Mouse (Mus musculus): ENCODE measurements around the gene Tmem254a. TPM values are rescaled to one million over a fixed set of nuclear protein-coding genes. Genes with fewer than 3 reads are reported as not detected.
"Not testable (repeated sequence)": the region's sequence is repeated elsewhere in the genome, so short reads cannot be mapped to it uniquely, and the experiment has no call there.

The Tmem254a gene
- total RNA-seq (2017), result 2.8 to 14.1 TPM (median 6.1 TPM) in 3 replicates

GRCm38 (mm10) chr14:25927562-25927881 is at the start of gene Tmem254a:
Gene Tmem254a, minus strand, starts transcription at chr14:25927672.
- ATAC-seq (replicated peaks; ENCODE audit: insufficient number of reproducible peaks, low FRiP score, low TSS enrichment, poor library complexity, severe bottlenecking), result peak; percentile 67

GRCm38 (mm10) chr14:25957861-25958260 is 30.4 kb upstream of the Tmem254a start:
- not testable (repeated sequence) for ATAC-seq (replicated peaks; ENCODE audit: insufficient number of reproducible peaks, low FRiP score, low TSS enrichment, poor library complexity, severe bottlenecking)

DNA sequence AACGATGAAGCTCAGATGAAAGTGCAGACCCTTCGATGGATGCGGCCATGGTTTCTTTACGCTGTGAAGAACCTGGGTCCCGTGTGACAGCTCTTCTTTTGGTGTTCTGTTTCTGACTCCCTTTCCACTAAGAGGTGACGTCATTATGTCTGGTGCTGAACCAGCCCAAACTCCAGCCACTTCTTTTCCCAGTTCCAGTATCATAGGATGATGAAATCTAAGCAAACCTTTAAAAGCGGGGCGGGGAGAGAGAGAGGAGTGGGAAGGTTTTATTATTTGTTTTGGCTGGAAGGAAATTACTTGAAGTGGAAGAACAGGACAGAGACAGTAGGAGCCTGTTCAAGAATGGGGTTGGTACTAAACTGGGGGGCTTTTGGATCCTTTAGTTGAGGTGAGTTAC is 10.5 kb upstream of the Tmem254a start, which contains the start of gene Cphx1:
Gene Cphx1 (plus strand): TSS at position 301 of the 400 bp plus-strand sequence.
- not testable (repeated sequence) for ATAC-seq (replicated peaks; ENCODE audit: insufficient number of reproducible peaks, low FRiP score, low TSS enrichment, poor library complexity, severe bottlenecking)

GRCm38 (mm10) chr14:25936867-25937630 is 9.6 kb upstream of the Tmem254a start:
- not testable (repeated sequence) for ATAC-seq (replicated peaks; ENCODE audit: insufficient number of reproducible peaks, low FRiP score, low TSS enrichment, poor library complexity, severe bottlenecking)

DNA sequence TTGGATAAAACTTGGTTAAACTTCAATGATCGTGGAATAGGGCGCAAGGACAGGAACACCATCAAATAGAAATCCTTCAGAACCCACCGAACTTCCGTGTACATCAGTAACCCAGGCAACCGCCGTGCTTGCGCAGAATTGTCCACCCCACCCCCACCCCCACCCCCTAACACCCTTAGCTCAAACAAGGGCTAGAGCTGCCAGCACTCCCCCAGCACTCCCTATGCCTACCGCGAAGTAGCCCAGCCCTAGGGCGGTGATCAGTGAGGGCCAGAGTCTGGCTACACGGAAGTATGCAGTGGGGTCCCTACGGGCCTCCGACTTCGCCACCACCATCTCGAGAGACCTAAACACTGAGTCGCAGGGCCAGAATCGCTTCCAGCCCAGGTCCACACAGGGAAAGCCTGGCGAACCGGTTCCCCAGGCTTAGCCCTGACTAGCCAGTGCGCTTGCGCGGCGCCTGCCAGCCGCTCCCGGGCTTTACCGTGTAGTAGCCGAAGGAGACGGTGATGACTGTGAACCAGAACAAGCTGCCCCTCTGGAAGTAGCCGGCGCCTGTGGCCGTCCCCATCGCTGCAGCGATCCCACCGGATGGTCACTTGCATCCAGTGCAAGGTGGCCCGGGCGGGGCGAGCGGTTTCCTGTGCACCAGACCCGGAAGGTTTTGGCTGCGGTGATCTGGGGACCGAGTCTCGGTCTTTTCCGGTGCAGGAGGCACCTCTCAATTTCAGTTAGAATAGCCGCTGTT is 484 bp downstream of the Tmem254a start:
- ATAC-seq (replicated peaks; ENCODE audit: insufficient number of reproducible peaks, low FRiP score, low TSS enrichment, poor library complexity, severe bottlenecking), result peak; percentile 34

- ATAC-seq (replicated peaks; ENCODE audit: insufficient number of reproducible peaks, low FRiP score, low TSS enrichment, poor library complexity, severe bottlenecking), result not testable (repeated sequence)
Measured at GRCm38 (mm10) chr14:25918427-25919170, 8.9 kb downstream of the Tmem254a start.

GRCm38 (mm10) chr14:25908976-25909375 is 18.5 kb downstream of the Tmem254a start:
- not testable (repeated sequence) for ATAC-seq (replicated peaks; ENCODE audit: insufficient number of reproducible peaks, low FRiP score, low TSS enrichment, poor library complexity, severe bottlenecking)

GRCm38 (mm10) chr14:25907272-25907671 is 20.2 kb downstream of the Tmem254a start:
- ATAC-seq (replicated peaks; ENCODE audit: insufficient number of reproducible peaks, low FRiP score, low TSS enrichment, poor library complexity, severe bottlenecking), result 0 out of 2 replicates have a peak, but pooled peaks have one; percentile 59

DNA sequence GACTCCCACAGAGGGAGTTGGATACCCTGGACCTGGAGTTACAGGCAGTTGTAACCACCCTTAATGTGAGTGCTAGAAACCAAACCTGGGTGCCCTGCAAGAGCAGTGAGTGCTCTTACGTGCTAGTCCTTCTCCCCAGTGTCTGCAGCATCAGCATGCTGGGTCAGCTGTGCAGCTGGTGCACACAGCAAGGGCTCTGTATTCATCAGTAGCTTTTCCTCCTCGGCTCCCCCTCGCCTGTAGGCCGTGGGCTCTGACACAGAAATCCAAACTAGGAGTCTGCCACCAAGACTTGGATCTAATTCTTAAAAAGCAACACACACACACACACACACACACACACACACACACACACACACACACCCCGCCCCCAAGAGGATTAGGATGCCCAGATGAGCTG is 22.2 kb downstream of the Tmem254a start:
- not testable (repeated sequence) for ATAC-seq (replicated peaks; ENCODE audit: insufficient number of reproducible peaks, low FRiP score, low TSS enrichment, poor library complexity, severe bottlenecking)

DNA sequence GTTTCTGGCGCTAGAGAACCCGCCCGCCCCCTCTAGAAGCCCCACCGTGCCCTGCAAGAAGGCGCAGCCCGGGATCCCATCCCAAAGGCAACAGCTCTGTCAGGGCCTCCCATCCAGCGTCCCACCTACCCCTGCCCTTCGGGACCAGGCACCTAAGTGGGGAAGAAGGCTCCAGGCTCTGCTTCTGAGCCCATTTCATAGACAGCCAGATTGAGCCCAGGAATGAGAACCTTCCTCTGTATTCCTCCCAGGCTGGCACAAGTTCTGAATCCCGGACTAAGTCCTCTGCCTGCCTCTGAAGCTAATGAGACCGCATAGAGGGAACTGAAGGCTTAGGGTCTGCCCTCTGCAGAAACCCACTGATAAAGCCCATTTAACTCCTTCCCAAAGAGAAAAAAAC is 24.5 kb downstream of the Tmem254a start, which contains the start of gene Plac9a:
Gene Plac9a (minus strand): TSS at position 101 of the 400 bp plus-strand sequence.
- not testable (repeated sequence) for ATAC-seq (replicated peaks; ENCODE audit: insufficient number of reproducible peaks, low FRiP score, low TSS enrichment, poor library complexity, severe bottlenecking)

DNA sequence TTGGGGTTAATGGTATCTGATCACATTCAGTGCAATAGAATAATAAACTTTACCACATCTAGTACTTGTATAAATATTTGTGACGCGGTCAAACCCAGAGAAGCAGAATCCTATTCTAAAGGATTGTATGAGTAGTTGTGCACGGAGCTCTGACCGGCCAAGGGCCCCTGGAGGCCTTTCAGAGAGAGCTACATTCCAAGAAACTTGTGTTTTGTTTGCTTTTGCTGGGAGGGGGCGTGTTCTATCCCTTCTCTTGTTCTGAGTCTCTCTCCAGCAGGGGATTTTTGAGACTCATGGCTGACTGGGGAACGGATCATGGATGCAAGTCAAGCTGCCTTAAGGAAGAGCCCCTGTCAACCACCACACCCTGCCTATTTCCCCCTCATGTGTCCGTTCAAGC is 31.8 kb downstream of the Tmem254a start:
- not testable (repeated sequence) for ATAC-seq (replicated peaks; ENCODE audit: insufficient number of reproducible peaks, low FRiP score, low TSS enrichment, poor library complexity, severe bottlenecking)

DNA sequence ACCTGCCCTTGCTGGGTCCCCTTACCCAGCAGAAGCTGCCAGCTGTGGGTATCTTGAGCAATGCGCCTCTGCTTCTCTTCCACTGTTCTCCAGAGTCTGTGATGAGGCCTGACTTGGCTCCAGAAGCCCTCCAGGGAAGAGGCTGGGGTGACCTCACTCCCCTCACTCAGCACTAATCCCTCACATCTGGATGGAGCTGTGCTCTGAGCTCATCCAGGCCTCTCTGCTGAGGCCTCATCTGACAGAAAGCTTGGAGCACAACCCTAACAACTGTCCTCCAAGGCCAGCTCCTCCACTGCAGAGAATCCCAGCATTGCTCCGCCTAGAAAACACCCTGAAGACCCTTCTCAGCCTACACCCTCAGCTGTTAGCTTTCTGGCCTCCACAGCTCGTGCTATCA is 32.9 kb downstream of the Tmem254a start:
- not testable (repeated sequence) for ATAC-seq (replicated peaks; ENCODE audit: insufficient number of reproducible peaks, low FRiP score, low TSS enrichment, poor library complexity, severe bottlenecking)

GRCm38 (mm10) chr14:25885886-25886285 is 41.6 kb downstream of the Tmem254a start:
- ATAC-seq (replicated peaks; ENCODE audit: insufficient number of reproducible peaks, low FRiP score, low TSS enrichment, poor library complexity, severe bottlenecking), result not testable (repeated sequence)

DNA sequence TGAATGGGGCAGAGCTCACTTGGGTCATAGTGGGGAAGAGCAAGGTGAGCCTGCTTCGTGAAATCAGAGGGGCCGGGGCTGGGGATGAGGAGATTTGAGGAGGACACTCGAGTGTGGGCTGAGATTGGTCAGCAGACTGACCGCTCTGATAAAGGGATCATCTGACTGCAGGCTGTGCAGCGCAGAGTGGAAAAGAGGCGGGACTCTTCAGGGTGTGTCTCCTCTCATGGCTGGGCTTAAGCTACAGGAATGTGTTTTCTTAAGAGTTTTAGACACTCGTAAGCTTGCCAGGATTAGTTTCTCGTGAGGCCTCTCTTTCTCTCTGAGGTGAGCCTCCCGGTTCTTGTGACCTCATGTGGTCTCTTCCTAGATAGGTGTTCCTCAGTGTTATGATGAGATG is 45.7 kb downstream of the Tmem254a start:
- not testable (repeated sequence) for ATAC-seq (replicated peaks; ENCODE audit: insufficient number of reproducible peaks, low FRiP score, low TSS enrichment, poor library complexity, severe bottlenecking)

GRCm38 (mm10) chr14:25876640-25877039 is 50.8 kb downstream of the Tmem254a start:
- ATAC-seq (replicated peaks; ENCODE audit: insufficient number of reproducible peaks, low FRiP score, low TSS enrichment, poor library complexity, severe bottlenecking), result not testable (repeated sequence)
